In the genomic region with DNA sequence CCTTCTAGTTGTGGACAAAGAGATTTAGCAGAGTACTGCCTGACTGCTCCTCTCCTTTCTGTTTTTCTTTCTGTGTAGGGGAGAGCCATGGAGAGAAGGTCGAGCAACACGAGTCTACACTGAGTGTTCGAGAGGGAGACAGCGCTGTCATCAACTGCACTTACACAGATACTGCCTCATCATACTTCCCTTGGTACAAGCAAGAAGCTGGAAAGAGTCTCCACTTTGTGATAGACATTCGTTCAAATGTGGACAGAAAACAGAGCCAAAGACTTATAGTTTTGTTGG, we compare ENCODE assay signal across 6 mouse cellular contexts.
DNase-seq lines count a peak whose midpoint lies in the region; ATAC-seq and TF ChIP-seq lines count a peak whose summit lies in the region.
"Not testable (repeated sequence)": the region's sequence is repeated elsewhere in the genome, so short reads cannot be mapped to it uniquely, and the experiment has no call there.

No protein-coding gene starts in this region.

- not testable (repeated sequence) for H3K4me2 ChIP-seq in forebrain, postnatal 0 days (ENCODE audit: low read depth); hindbrain, embryonic 15.5 days; hindbrain, postnatal 0 days (ENCODE audit: low read depth, low read length); midbrain, embryonic 15.5 days; midbrain, postnatal 0 days (ENCODE audit: low read depth, low read length, poor library complexity, severe bottlenecking)

- H3K36me3 ChIP-seq in forebrain, postnatal 0 days (ENCODE audit: insufficient read depth); hindbrain, embryonic 15.5 days; hindbrain, postnatal 0 days (ENCODE audit: insufficient read depth, low read length); midbrain, embryonic 15.5 days (replicated peaks); midbrain, postnatal 0 days (ENCODE audit: insufficient read depth, low read length): not testable (repeated sequence)

- 92% methylated on average over 4 of the region's 5 CpGs for WGBS in forebrain, postnatal 0 days
- 89% methylated on average over 4 of the region's 5 CpGs for WGBS in hindbrain, embryonic 15.5 days
- 75% methylated on average over 2 of the region's 5 CpGs for WGBS in hindbrain, postnatal 0 days
- WGBS in midbrain, embryonic 15.5 days, result 96% methylated on average over 4 of the region's 5 CpGs
- WGBS in midbrain, postnatal 0 days, result 88% methylated on average over 3 of the region's 5 CpGs

- not testable (repeated sequence) for DNase-seq in forebrain, postnatal 0 days; hindbrain, postnatal 0 days (ENCODE audit: low spot score); midbrain, postnatal 0 days (ENCODE audit: low spot score)
- DNase-seq in heart, adult 11 months, result peak; percentile 44

- not testable (repeated sequence) for H3K27me3 ChIP-seq in forebrain, postnatal 0 days (ENCODE audit: insufficient read depth, low read length); hindbrain, embryonic 15.5 days; hindbrain, postnatal 0 days (ENCODE audit: insufficient read depth, low read length); midbrain, embryonic 15.5 days (replicated peaks); midbrain, postnatal 0 days (ENCODE audit: insufficient read depth, low read length)

- ATAC-seq in forebrain, postnatal 0 days, result peak; percentile 14; the same call in 1 of the 2 replicates
- ATAC-seq in hindbrain, embryonic 15.5 days (ENCODE audit: low FRiP score, low read depth), result peak; percentile 45; the same call in 1 of the 2 replicates
- peak; percentile 43 for ATAC-seq in hindbrain, postnatal 0 days
- ATAC-seq in midbrain, embryonic 15.5 days (replicated peaks), result peak; percentile 60; the same call in 1 of the 2 replicates
- ATAC-seq in midbrain, postnatal 0 days (ENCODE audit: low FRiP score), result peak; percentile 52; the same call in 1 of the 2 replicates

- TF ChIP-seq CTCF in forebrain, postnatal 0 days (IDR thresholded peaks at IDR 0.05; ENCODE audit: low read depth); hindbrain, postnatal 0 days (IDR thresholded peaks at IDR 0.05; ENCODE audit: low read depth); midbrain, postnatal 0 days (IDR thresholded peaks at IDR 0.05): not testable (repeated sequence)

- not testable (repeated sequence) for H3K27ac ChIP-seq in forebrain, postnatal 0 days (ENCODE audit: low read depth, low read length); hindbrain, embryonic 15.5 days (replicated peaks); hindbrain, postnatal 0 days; midbrain, embryonic 15.5 days; midbrain, postnatal 0 days (ENCODE audit: low read depth, low read length)

- H3K4me3 ChIP-seq in forebrain, postnatal 0 days (ENCODE audit: low read depth, low read length); hindbrain, embryonic 15.5 days; hindbrain, postnatal 0 days (ENCODE audit: low read length); midbrain, embryonic 15.5 days; midbrain, postnatal 0 days (ENCODE audit: low read depth, low read length): not testable (repeated sequence)

- not testable (repeated sequence) for H3K4me1 ChIP-seq in forebrain, postnatal 0 days (ENCODE audit: insufficient read depth); hindbrain, embryonic 15.5 days (replicated peaks); hindbrain, postnatal 0 days (ENCODE audit: insufficient read depth, low read length); midbrain, embryonic 15.5 days; midbrain, postnatal 0 days (ENCODE audit: insufficient read depth, low read length)

- not testable (repeated sequence) for H3K9ac ChIP-seq in forebrain, postnatal 0 days; hindbrain, embryonic 15.5 days; hindbrain, postnatal 0 days (replicated peaks; ENCODE audit: low read length); midbrain, embryonic 15.5 days; midbrain, postnatal 0 days (replicated peaks; ENCODE audit: low read length, poor library complexity, severe bottlenecking)

- not testable (repeated sequence) for H3K9me3 ChIP-seq in forebrain, postnatal 0 days (ENCODE audit: low read length); hindbrain, embryonic 15.5 days; hindbrain, postnatal 0 days (ENCODE audit: low read length); midbrain, embryonic 15.5 days; midbrain, postnatal 0 days (ENCODE audit: low read length)
